Mouse (Mus musculus) midbrain, embryonic 12.5 days (tissue): ENCODE results near the gene Abcb9. TPM values are rescaled to one million over a fixed set of nuclear protein-coding genes. Genes with fewer than 3 reads are reported as not detected.
"Not testable (repeated sequence)": the region's sequence is repeated elsewhere in the genome, so short reads cannot be mapped to it uniquely, and the experiment has no call there.

Experiments used
- ATAC-seq: fragments of 200-750 bp; cut with Nextera tagmentation; 2 replicates; pipeline ENCODE4 v1.8.0; 2017; ENCODE audit warnings: low read depth, moderate TSS enrichment, moderate library complexity; ENCODE audit not compliant: low FRiP score
- H3K27ac ChIP-seq: fragments of 300-500 bp; sonication (generic); replicated peaks from 2 replicates; pipeline ENCODE4 v1.5.1; 2016; ENCODE audit warnings: mild to moderate bottlenecking
- H3K27me3 ChIP-seq: fragments of 300-500 bp; sonication (generic); 2 replicates; pipeline ENCODE4 v1.6.1; 2016; ENCODE audit warnings: mild to moderate bottlenecking
- H3K36me3 ChIP-seq: fragments of 300-500 bp; sonication (generic); 2 replicates; pipeline ENCODE4 v1.6.1; 2016
- H3K4me1 ChIP-seq: fragments of 300-500 bp; sonication (generic); 2 replicates; pipeline ENCODE4 v1.6.1; 2016
- H3K4me2 ChIP-seq: fragments of 300-500 bp; sonication (generic); replicated peaks from 2 replicates; pipeline ENCODE4 v1.6.1; 2016; ENCODE audit warnings: mild to moderate bottlenecking, moderate library complexity
- H3K4me3 ChIP-seq: fragments of 300-500 bp; sonication (generic); 2 replicates; pipeline ENCODE4 v1.5.1; 2016; ENCODE audit warnings: mild to moderate bottlenecking
- H3K9ac ChIP-seq: fragments of 300-500 bp; sonication (generic); replicated peaks from 2 replicates; pipeline ENCODE4 v1.6.1; 2016; ENCODE audit warnings: mild to moderate bottlenecking, moderate library complexity
- H3K9me3 ChIP-seq: fragments of 300-500 bp; sonication (generic); 2 replicates; pipeline ENCODE4 v1.6.1; 2016; ENCODE audit warnings: mild to moderate bottlenecking
- WGBS: fragments of 180-500 bp; shearing (Covaris S2); methylation state at CpG from one replicate; pipeline ENCODE4 v1.1.7; 2016; 5-methylcytosine and 5-hydroxymethylcytosine counted together
- polyA plus RNA-seq: library from polyadenylated mRNA; unstranded; fragments of >200 nt; fragmentation: Nextera tagmentation; extraction: Ambion mirVana; gene quantifications from 2 replicates; pipeline ENCODE4 v1.2.1, GENCODE M21; 2016

Abcb9 gene
- polyA plus RNA-seq, 1 experiment from 2014 or later = 2.2 TPM

GRCm38 (mm10) chr5:124077241-124077640, 18.4 kb downstream of the Abcb9 start:
- Histone ChIP-seq H3K4me1 (peaks cover 27% of the 10 kb centered on the region), H3K27me3 (no peaks in the 10 kb centered on the region), H3K27ac (no peak overlapping the region), H3K9me3 (no peaks in the 10 kb centered on the region), H3K4me2 (no peak overlapping the region), H3K4me3 (no peak overlapping the region), H3K36me3 (no peaks in the 10 kb centered on the region), H3K9ac (no peak overlapping the region)
- no peak for ATAC-seq
- 82% methylated on average over 13 of the region's 13 CpGs for WGBS

- Histone ChIP-seq H3K27me3 (no peaks in the 10 kb centered on the region), H3K4me1 (peaks cover 32% of the 10 kb centered on the region), H3K4me2 (no peak overlapping the region), H3K9ac (no peak overlapping the region), H3K36me3 (no peaks in the 10 kb centered on the region), H3K27ac (no peak overlapping the region), H3K9me3 (no peaks in the 10 kb centered on the region), H3K4me3 (no peak overlapping the region)
- no peak for ATAC-seq
- 54% methylated on average over 9 of the region's 9 CpGs for WGBS
Observed at GRCm38 (mm10) chr5:124076559-124076958, 19.0 kb downstream of the Abcb9 start.

GRCm38 (mm10) chr5:124075716-124076115, 19.9 kb downstream of the Abcb9 start:
- Histone ChIP-seq H3K27ac (no peak overlapping the region), H3K9ac (no peak overlapping the region), H3K9me3 (no peaks in the 10 kb centered on the region), H3K4me3 (no peak overlapping the region), H3K4me1 (peaks cover 34% of the 10 kb centered on the region), H3K4me2 (no peak overlapping the region), H3K27me3 (no peaks in the 10 kb centered on the region), H3K36me3 (no peaks in the 10 kb centered on the region)
- ATAC-seq = no peak
- WGBS = 75% methylated on average over 9 of the region's 9 CpGs

- Histone ChIP-seq H3K27me3 (no peaks in the 10 kb centered on the region), H3K27ac (no peak overlapping the region), H3K9ac (no peak overlapping the region), H3K9me3 (no peaks in the 10 kb centered on the region), H3K36me3 (no peaks in the 10 kb centered on the region), H3K4me2 (no peak overlapping the region), H3K4me3 (no peak overlapping the region), H3K4me1 (peaks cover 34% of the 10 kb centered on the region)
- WGBS = 75% methylated on average over 10 of the region's 10 CpGs
- ATAC-seq = no peak
Observed at GRCm38 (mm10) chr5:124074845-124075307, 20.7 kb downstream of the Abcb9 start.

- H3K9ac ChIP-seq = no peak overlapping the region
- peaks cover 24% of the 10 kb centered on the region for H3K4me1 ChIP-seq
- H3K9me3 ChIP-seq = no peaks in the 10 kb centered on the region
- no peak overlapping the region for H3K4me3 ChIP-seq
- H3K36me3 ChIP-seq = no peaks in the 10 kb centered on the region
- no peak for ATAC-seq
- no peak overlapping the region for H3K27ac ChIP-seq
- WGBS = 48% methylated on average over 9 of the region's 9 CpGs
- H3K27me3 ChIP-seq = no peaks in the 10 kb centered on the region
- no peak overlapping the region for H3K4me2 ChIP-seq
Observed at GRCm38 (mm10) chr5:124073682-124074081, 21.9 kb downstream of the Abcb9 start.

GRCm38 (mm10) chr5:124069657-124070056, 25.9 kb downstream of the Abcb9 start:
- no peak overlapping the region for H3K27ac ChIP-seq
- H3K36me3 ChIP-seq = no peaks in the 10 kb centered on the region
- H3K27me3 ChIP-seq = no peaks in the 10 kb centered on the region
- H3K9ac ChIP-seq = no peak overlapping the region
- no peaks in the 10 kb centered on the region for H3K9me3 ChIP-seq
- no peak overlapping the region for H3K4me2 ChIP-seq
- no peak for ATAC-seq
- 89% methylated on average over 3 of the region's 3 CpGs for WGBS
- H3K4me1 ChIP-seq = peaks cover 11% of the 10 kb centered on the region
- no peak overlapping the region for H3K4me3 ChIP-seq

GRCm38 (mm10) chr5:124062037-124062824, 33.4 kb downstream of the Abcb9 start:
- H3K36me3 ChIP-seq = no peaks in the 10 kb centered on the region
- H3K9ac ChIP-seq = no peak overlapping the region
- H3K4me2 ChIP-seq = no peak overlapping the region
- H3K27ac ChIP-seq = no peak overlapping the region
- no peaks in the 10 kb centered on the region for H3K27me3 ChIP-seq
- no peak for ATAC-seq
- no peak overlapping the region for H3K4me3 ChIP-seq
- no peaks in the 10 kb centered on the region for H3K4me1 ChIP-seq
- WGBS = 74% methylated on average over 12 of the region's 12 CpGs
- no peaks in the 10 kb centered on the region for H3K9me3 ChIP-seq

GRCm38 (mm10) chr5:124059677-124060076, 35.9 kb downstream of the Abcb9 start:
- Histone ChIP-seq H3K9me3 (no peaks in the 10 kb centered on the region), H3K9ac (no peak overlapping the region), H3K27ac (no peak overlapping the region), H3K36me3 (no peaks in the 10 kb centered on the region), H3K27me3 (no peaks in the 10 kb centered on the region), H3K4me3 (no peak overlapping the region), H3K4me1 (no peaks in the 10 kb centered on the region), H3K4me2 (no peak overlapping the region)
- no peak for ATAC-seq
- WGBS = 83% methylated on average over 5 of the region's 5 CpGs

GRCm38 (mm10) chr5:124058749-124059148, 36.8 kb downstream of the Abcb9 start:
- Histone ChIP-seq H3K4me2 (no peak overlapping the region), H3K4me1 (no peaks in the 10 kb centered on the region), H3K27me3 (no peaks in the 10 kb centered on the region), H3K27ac (no peak overlapping the region), H3K9ac (no peak overlapping the region), H3K36me3 (no peaks in the 10 kb centered on the region), H3K4me3 (no peak overlapping the region), H3K9me3 (no peaks in the 10 kb centered on the region)
- WGBS = 58% methylated on average over 7 of the region's 7 CpGs
- no peak for ATAC-seq

GRCm38 (mm10) chr5:124056956-124057355, 38.6 kb downstream of the Abcb9 start:
- H3K9ac ChIP-seq = no peak overlapping the region
- no peak overlapping the region for H3K4me2 ChIP-seq
- no peaks in the 10 kb centered on the region for H3K9me3 ChIP-seq
- H3K4me1 ChIP-seq = no peaks in the 10 kb centered on the region
- ATAC-seq = no peak
- 38% methylated on average over 4 of the region's 4 CpGs for WGBS
- no peak overlapping the region for H3K27ac ChIP-seq
- no peak overlapping the region for H3K4me3 ChIP-seq
- H3K27me3 ChIP-seq = no peaks in the 10 kb centered on the region
- H3K36me3 ChIP-seq = no peaks in the 10 kb centered on the region

GRCm38 (mm10) chr5:124056219-124056618, 39.4 kb downstream of the Abcb9 start:
- Histone ChIP-seq H3K9ac (no peak overlapping the region), H3K27me3 (no peaks in the 10 kb centered on the region), H3K36me3 (no peaks in the 10 kb centered on the region), H3K4me2 (no peak overlapping the region), H3K4me3 (no peak overlapping the region), H3K27ac (no peak overlapping the region), H3K9me3 (no peaks in the 10 kb centered on the region), H3K4me1 (no peaks in the 10 kb centered on the region)
- WGBS = 97% methylated on average over 1 of the region's 1 CpGs
- no peak for ATAC-seq

GRCm38 (mm10) chr5:124052641-124053040, 43.0 kb downstream of the Abcb9 start:
- WGBS = 92% methylated on average over 7 of the region's 7 CpGs
- not testable (repeated sequence) for H3K27ac ChIP-seq, H3K9ac ChIP-seq, H3K4me3 ChIP-seq, H3K36me3 ChIP-seq, ATAC-seq, H3K4me2 ChIP-seq, H3K4me1 ChIP-seq, H3K9me3 ChIP-seq, H3K27me3 ChIP-seq
